7 mouse cellular contexts compared by ENCODE assay signal in the genomic region with DNA sequence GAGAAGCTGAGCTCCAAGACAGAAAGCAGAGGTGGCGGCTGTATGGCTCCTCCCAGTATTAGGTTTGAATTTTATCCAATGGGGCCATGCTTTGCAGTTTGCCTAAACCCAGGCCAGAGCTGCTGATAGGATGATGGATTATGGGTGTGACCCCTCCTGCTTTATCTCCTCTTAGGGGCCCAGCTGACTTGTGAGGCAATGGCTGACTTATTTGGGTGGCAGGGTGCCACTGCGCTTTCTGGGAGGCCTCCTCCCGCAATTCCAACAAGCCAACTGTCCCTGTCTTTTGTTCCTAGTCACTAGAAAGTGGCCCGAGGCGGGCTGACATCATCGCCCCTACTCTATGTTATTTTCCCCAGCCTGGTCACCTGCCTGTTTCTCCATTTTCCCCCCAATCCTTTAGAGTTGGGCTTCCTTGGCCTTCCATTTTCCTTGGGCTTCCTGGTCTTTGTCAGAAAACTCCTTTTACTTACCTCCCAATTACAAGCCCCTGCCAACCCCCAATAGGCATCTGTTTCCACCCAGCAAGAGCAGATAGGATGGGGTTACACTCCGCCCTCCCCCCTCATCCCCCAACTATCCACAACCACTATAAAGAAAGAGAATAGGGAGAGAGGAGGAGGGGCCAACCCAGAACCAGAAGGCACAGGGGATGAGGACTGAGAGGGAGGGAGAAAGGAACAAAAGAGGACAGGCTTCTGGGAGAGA. TPM values are rescaled to one million over a fixed set of nuclear protein-coding genes. Genes with fewer than 3 reads are reported as not detected.
DNase-seq lines count a peak whose midpoint lies in the region; ATAC-seq and TF ChIP-seq lines count a peak whose summit lies in the region.

No protein-coding gene starts in this region.

- 0 out of 2 replicates have a peak, but pooled peaks cover 3% of the 10 kb centered on the region for H3K36me3 ChIP-seq in heart, embryonic 16.5 days (ENCODE audit: control insufficient read depth, insufficient read depth)
- H3K36me3 ChIP-seq in liver, embryonic 12.5 days: no peaks in the 10 kb centered on the region
- peaks cover 13% of the 10 kb centered on the region for H3K36me3 ChIP-seq in neural tube, embryonic 11.5 days (ENCODE audit: control insufficient read depth, insufficient read depth, low read length)

- peak overlapping the region; percentile 97 for H3K4me2 ChIP-seq in heart, embryonic 16.5 days (ENCODE audit: low read depth, low read length)
- peak overlapping the region; percentile 69 for H3K4me2 ChIP-seq in liver, embryonic 12.5 days
- H3K4me2 ChIP-seq in neural tube, embryonic 11.5 days (ENCODE audit: low read depth): peak overlapping the region; percentile 95

- no peaks in the 10 kb centered on the region for H3K9me3 ChIP-seq in heart, embryonic 16.5 days (replicated peaks; ENCODE audit: control insufficient read depth, low read length)
- no peaks in the 10 kb centered on the region for H3K9me3 ChIP-seq in liver, embryonic 12.5 days (replicated peaks)
- 0 out of 2 replicates have a peak, but pooled peaks cover 2% of the 10 kb centered on the region for H3K9me3 ChIP-seq in neural tube, embryonic 11.5 days (ENCODE audit: control insufficient read depth, low read length)

- peak; percentile 92 for DNase-seq in brain, embryonic 14.5 days (ENCODE audit: low read depth)
- peak; percentile 59 for DNase-seq in neural tube, embryonic 11.5 days (ENCODE audit: low spot score)
- no peak for DNase-seq in B cell, adult 2 months
- DNase-seq in adrenal gland, postnatal 36 days: no peak

- H3K27me3 ChIP-seq in heart, embryonic 16.5 days (ENCODE audit: control insufficient read depth, insufficient read depth, low read length): peaks cover 15% of the 10 kb centered on the region
- H3K27me3 ChIP-seq in liver, embryonic 12.5 days (replicated peaks): peaks cover 93% of the 10 kb centered on the region
- H3K27me3 ChIP-seq in neural tube, embryonic 11.5 days (ENCODE audit: control insufficient read depth, insufficient read depth, low read length): no peaks in the 10 kb centered on the region

- H3K4me3 ChIP-seq in embryonic fibroblast, embryonic 13.5 days (ENCODE audit: insufficient read depth, low read length): peak overlapping the region; percentile 8; the same call in 1 of the 2 replicates
- peak overlapping the region; percentile 65 for H3K4me3 ChIP-seq in heart, embryonic 16.5 days (ENCODE audit: low read length)
- 0 out of 2 replicates have a peak overlapping the region, but pooled peaks have one; percentile 12 for H3K4me3 ChIP-seq in liver, embryonic 12.5 days
- H3K4me3 ChIP-seq in neural tube, embryonic 11.5 days (ENCODE audit: low read depth, low read length): peak overlapping the region; percentile 51

- peak overlapping the region; percentile 83 for H3K27ac ChIP-seq in embryonic fibroblast, embryonic 13.5 days (ENCODE audit: insufficient read depth, low read length)
- peak overlapping the region; percentile 91 for H3K27ac ChIP-seq in heart, embryonic 16.5 days (ENCODE audit: low read length)
- H3K27ac ChIP-seq in liver, embryonic 12.5 days: 0 out of 2 replicates have a peak overlapping the region, but pooled peaks have one; percentile 46
- H3K27ac ChIP-seq in neural tube, embryonic 11.5 days (ENCODE audit: low read depth, low read length): peak overlapping the region; percentile 96

- peak; percentile 71 for ATAC-seq in heart, embryonic 16.5 days (replicated peaks; ENCODE audit: extremely low read depth, insufficient read depth, low FRiP score)
- peak; percentile 87 for ATAC-seq in liver, embryonic 12.5 days
- peak; percentile 62 for ATAC-seq in neural tube, embryonic 11.5 days (ENCODE audit: insufficient read depth, low FRiP score, low TSS enrichment)

- H3K9ac ChIP-seq in heart, embryonic 16.5 days (ENCODE audit: low read length): peak overlapping the region; percentile 88
- no peak overlapping the region for H3K9ac ChIP-seq in liver, embryonic 12.5 days
- H3K9ac ChIP-seq in neural tube, embryonic 11.5 days (ENCODE audit: low read length): peak overlapping the region; percentile 95

- 28% methylated on average over 7 of the region's 7 CpGs for WGBS in heart, embryonic 16.5 days
- WGBS in liver, embryonic 12.5 days (ENCODE audit: insufficient replicate concordance): 43% methylated on average over 7 of the region's 7 CpGs
- 8% methylated on average over 7 of the region's 7 CpGs for WGBS in neural tube, embryonic 11.5 days

- TF ChIP-seq CTCF in brain, embryonic 14.5 days (IDR thresholded peaks at IDR 0.05; ENCODE audit: borderline replicate concordance, extremely low read depth, insufficient read depth, insufficient read length): no peak
- no peak for TF ChIP-seq CTCF in embryonic fibroblast, embryonic 13.5 days (IDR thresholded peaks at IDR 0.05; ENCODE audit: borderline replicate concordance, insufficient read depth, low read length)

- no peak for TF ChIP-seq POLR2A in brain, embryonic 14.5 days (IDR thresholded peaks at IDR 0.05; ENCODE audit: borderline replicate concordance, extremely low read depth, insufficient read depth, insufficient read length, poor library complexity, severe bottlenecking)
- peak; percentile 58 for TF ChIP-seq POLR2A in embryonic fibroblast, embryonic 13.5 days (IDR thresholded peaks at IDR 0.05; ENCODE audit: low read depth, low read length)

- no peaks in the 10 kb centered on the region for H3K4me1 ChIP-seq in embryonic fibroblast, embryonic 13.5 days (ENCODE audit: control insufficient read depth, insufficient read depth, low read length)
- H3K4me1 ChIP-seq in heart, embryonic 16.5 days (ENCODE audit: control insufficient read depth, insufficient read depth, low read length): peaks cover 21% of the 10 kb centered on the region
- H3K4me1 ChIP-seq in liver, embryonic 12.5 days: peaks cover 30% of the 10 kb centered on the region
- H3K4me1 ChIP-seq in neural tube, embryonic 11.5 days (ENCODE audit: control insufficient read depth, insufficient read depth, low read length): peaks cover 24% of the 10 kb centered on the region

RNA-seq across cellular contexts. Expression of gene Efs, which starts 1.1 kb away (rescaled TPM):
- polyA plus RNA-seq in brain, embryonic 14.5 days (2012; rRNA removed): 30.9 and 35.3 TPM in 2 replicates
- 17.5 and 26.9 TPM in 2 replicates for polyA plus RNA-seq in embryonic fibroblast, embryonic 13.5 days (2011; ENCODE audit: insufficient read length, low read depth, missing spikeins)
- polyA plus RNA-seq in heart, embryonic 16.5 days (2015; fragmentation: Nextera tagmentation; extraction: Ambion mirVana): 13.4 and 14.4 TPM in 2 replicates
- 1.5 and 2.0 TPM in 2 replicates for polyA plus RNA-seq in liver, embryonic 12.5 days (2016; fragmentation: Nextera tagmentation; extraction: Ambion mirVana)
- polyA plus RNA-seq in neural tube, embryonic 11.5 days (2014; fragmentation: Nextera tagmentation; extraction: Ambion mirVana): 29.1 and 31.1 TPM in 2 replicates
- total RNA-seq in adrenal gland, postnatal 36 days (2021): 1 to 10 TPM; 2.5 to 3.0 TPM

RNA-seq across cellular contexts. Expression of gene Il25, which starts 7.7 kb away (rescaled TPM):
- polyA plus RNA-seq in brain, embryonic 14.5 days (2012; rRNA removed): 0.27 and 0.57 TPM in 2 replicates
- polyA plus RNA-seq in embryonic fibroblast, embryonic 13.5 days (2011; ENCODE audit: insufficient read length, low read depth, missing spikeins): not detected in 2 replicates
- polyA plus RNA-seq in heart, embryonic 16.5 days (2015; fragmentation: Nextera tagmentation; extraction: Ambion mirVana): not detected in 2 replicates
- polyA plus RNA-seq in liver, embryonic 12.5 days (2016; fragmentation: Nextera tagmentation; extraction: Ambion mirVana): not detected in 2 replicates
- not detected in 2 replicates for polyA plus RNA-seq in neural tube, embryonic 11.5 days (2014; fragmentation: Nextera tagmentation; extraction: Ambion mirVana)
- not detected for total RNA-seq in adrenal gland, postnatal 36 days (2021)

RNA-seq across cellular contexts. Expression of gene Cmtm5, which starts 11.3 kb away (rescaled TPM):
- 3.8 and 6.1 TPM in 2 replicates for polyA plus RNA-seq in brain, embryonic 14.5 days (2012; rRNA removed)
- not detected in 2 replicates for polyA plus RNA-seq in embryonic fibroblast, embryonic 13.5 days (2011; ENCODE audit: insufficient read length, low read depth, missing spikeins)
- 0.86 and 1.3 TPM in 2 replicates for polyA plus RNA-seq in heart, embryonic 16.5 days (2015; fragmentation: Nextera tagmentation; extraction: Ambion mirVana)
- not detected in 2 replicates for polyA plus RNA-seq in liver, embryonic 12.5 days (2016; fragmentation: Nextera tagmentation; extraction: Ambion mirVana)
- 3.3 and 4.5 TPM in 2 replicates for polyA plus RNA-seq in neural tube, embryonic 11.5 days (2014; fragmentation: Nextera tagmentation; extraction: Ambion mirVana)
- total RNA-seq in adrenal gland, postnatal 36 days (2021): under 1 TPM; 0.46 to 0.83 TPM

RNA-seq across cellular contexts. Expression of gene Slc22a17, which starts 11.9 kb away (rescaled TPM):
- 466 and 718 TPM in 2 replicates for polyA plus RNA-seq in brain, embryonic 14.5 days (2012; rRNA removed)
- polyA plus RNA-seq in embryonic fibroblast, embryonic 13.5 days (2011; ENCODE audit: insufficient read length, low read depth, missing spikeins): 17.7 and 20.9 TPM in 2 replicates
- polyA plus RNA-seq in heart, embryonic 16.5 days (2015; fragmentation: Nextera tagmentation; extraction: Ambion mirVana): 27.2 and 31.9 TPM in 2 replicates
- polyA plus RNA-seq in liver, embryonic 12.5 days (2016; fragmentation: Nextera tagmentation; extraction: Ambion mirVana): 5.9 and 6.0 TPM in 2 replicates
- polyA plus RNA-seq in neural tube, embryonic 11.5 days (2014; fragmentation: Nextera tagmentation; extraction: Ambion mirVana): 45.8 and 47.2 TPM in 2 replicates
- total RNA-seq in adrenal gland, postnatal 36 days (2021): 10 to 100 TPM; 28.0 to 37.6 TPM

RNA-seq across cellular contexts. Expression of gene Pabpn1, which starts 32.5 kb away (rescaled TPM):
- polyA plus RNA-seq in brain, embryonic 14.5 days (2012; rRNA removed): 517 and 822 TPM in 2 replicates
- 168 and 172 TPM in 2 replicates for polyA plus RNA-seq in embryonic fibroblast, embryonic 13.5 days (2011; ENCODE audit: insufficient read length, low read depth, missing spikeins)
- polyA plus RNA-seq in heart, embryonic 16.5 days (2015; fragmentation: Nextera tagmentation; extraction: Ambion mirVana): 61.9 and 68.4 TPM in 2 replicates
- 97.0 and 97.9 TPM in 2 replicates for polyA plus RNA-seq in liver, embryonic 12.5 days (2016; fragmentation: Nextera tagmentation; extraction: Ambion mirVana)
- polyA plus RNA-seq in neural tube, embryonic 11.5 days (2014; fragmentation: Nextera tagmentation; extraction: Ambion mirVana): 171 and 179 TPM in 2 replicates
- 100 to 1,000 TPM; 167 to 173 TPM for total RNA-seq in adrenal gland, postnatal 36 days (2021)

Comparison
In these comparisons a context has a peak if more than half of its experiments do, and no peak if none do; other contexts are left out.
1. DNase-seq: peak in brain, embryonic 14.5 days (single experiment) and neural tube, embryonic 11.5 days (single experiment); none in B cell, adult 2 months (0 of 2) and adrenal gland, postnatal 36 days (0 of 2).
2. H3K27ac ChIP-seq: peak in every context shown above with its lines; median percentile 96 in neural tube, embryonic 11.5 days; 91 in heart, embryonic 16.5 days; 83 in embryonic fibroblast, embryonic 13.5 days; 46 in liver, embryonic 12.5 days.
3. H3K4me3 ChIP-seq: peak in every context shown above with its lines; median percentile 65 in heart, embryonic 16.5 days; 51 in neural tube, embryonic 11.5 days; 12 in liver, embryonic 12.5 days; 8 in embryonic fibroblast, embryonic 13.5 days.
4. Peak in every context shown above with its lines, with median percentiles within 50 percentile points of each other: ATAC-seq and H3K4me2 ChIP-seq.